Mouse (Mus musculus): ENCODE results near the gene Ppdpf. TPM values are rescaled to one million over a fixed set of nuclear protein-coding genes. Genes with fewer than 3 reads are reported as not detected.
A peak's percentile ranks its signal among the peaks of the same experiment; 100 is the strongest.

Gene Ppdpf
- total and polyA plus RNA-seq, 3 experiments = 47.5 to 81.2 (median 57.7) TPM

DNA sequence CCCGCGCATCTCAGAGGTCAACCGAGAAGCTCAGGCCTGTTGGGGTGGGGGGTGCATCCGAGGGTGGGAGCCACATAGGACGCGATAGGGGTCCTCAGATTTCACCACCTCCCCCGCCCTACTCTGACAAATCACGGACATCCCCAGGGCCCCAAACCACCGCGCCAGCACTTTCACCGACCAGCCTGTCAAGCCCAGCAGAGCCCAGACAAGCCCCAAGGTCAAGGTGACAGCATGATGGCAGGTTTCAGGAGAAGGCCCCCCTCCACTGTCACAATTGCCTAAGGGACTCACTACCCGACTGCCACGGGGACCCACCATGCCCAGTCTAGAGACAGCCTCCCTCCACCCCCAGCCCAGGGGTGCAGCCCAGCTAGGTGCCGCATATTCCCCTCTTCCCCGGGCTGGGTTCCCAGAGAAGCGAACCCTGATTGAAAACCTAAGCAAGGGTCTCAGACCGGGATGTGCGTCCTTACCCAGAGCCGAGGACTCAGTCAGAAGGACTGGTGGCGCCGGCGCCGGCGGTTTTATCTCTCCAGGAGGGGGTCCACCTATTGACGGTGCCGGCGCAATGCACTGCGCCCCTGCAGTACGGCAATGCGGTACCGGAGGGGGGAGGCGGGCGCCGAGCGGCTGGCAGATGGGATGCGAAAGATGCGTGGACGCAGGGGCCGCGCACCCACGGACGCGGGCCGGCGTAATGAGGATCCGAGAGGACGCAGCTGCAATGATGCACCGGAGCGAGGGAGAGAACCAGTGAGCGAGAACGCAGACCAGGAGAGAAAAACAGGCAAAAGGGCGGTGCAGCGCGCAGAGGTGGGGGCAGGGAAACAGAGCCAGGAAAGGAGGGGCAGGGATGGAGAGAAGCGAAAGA, 30.6 kb upstream of the Ppdpf start, which contains the start of gene Eef1a2:
Gene Eef1a2 (minus strand): TSS at position 767 of the 874 bp plus-strand sequence.
- 4% methylated on average over 55 of the region's 55 CpGs for WGBS
- Histone ChIP-seq H3K36me3 (ENCODE audit: control insufficient read depth, insufficient read depth, low read length) (peaks cover 5% of the 10 kb centered on the region; the same call in 1 of the 2 replicates), H3K4me1 (ENCODE audit: control insufficient read depth, insufficient read depth, low read length) (peaks cover 16% of the 10 kb centered on the region), H3K79me2 (replicated peaks; ENCODE audit: control insufficient read depth, insufficient read depth, low read length) (no peaks in the 10 kb centered on the region), H3K27ac (peak within 1 kb of the TSS; percentile 96), H3K27me3 (ENCODE audit: control insufficient read depth, insufficient read depth, low read length) (peaks cover 3% of the 10 kb centered on the region; the same call in 1 of the 2 replicates), H3K4me3 (peak within 1 kb of the TSS; percentile 61), H3K9ac (ENCODE audit: low read depth, low read length) (peak within 1 kb of the TSS; percentile 92)
- intact Hi-C loops (cut with DNase I) = loop anchor here (10.0 kb wide), 1 partner anchor 438 kb away; the partner anchor contains the start of genes Prpf6, Samd10 and Zfp512b
- TF ChIP-seq POLR2A (IDR thresholded peaks at IDR 0.05; ENCODE audit: insufficient read depth, low read depth, low read length) (peak; percentile 74), CTCF (IDR thresholded peaks at IDR 0.05) (peak; percentile 49), EP300 (IDR thresholded peaks at IDR 0.05; ENCODE audit: insufficient read depth, low read depth, low read length) (no peak)
- DNase-seq = peak; percentile 72 to 74

DNA sequence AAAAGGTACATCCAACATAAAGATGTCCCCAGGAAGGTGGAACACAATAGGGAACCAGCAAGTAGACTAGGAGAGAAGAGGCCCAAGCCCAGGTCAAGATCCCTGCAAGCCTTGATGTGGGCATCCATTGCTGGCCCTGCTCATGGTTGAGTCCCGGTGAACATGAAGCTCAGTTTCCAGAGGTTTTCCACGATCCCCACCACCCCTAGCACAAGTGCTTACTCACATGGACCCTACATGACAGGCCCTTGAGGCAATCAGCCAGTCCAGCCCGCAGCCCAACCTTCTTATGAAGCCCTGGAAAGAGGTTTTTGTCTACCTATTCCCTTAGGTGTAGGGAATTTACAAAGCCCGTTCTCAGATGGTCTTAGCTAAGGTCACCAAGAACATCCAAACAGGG, 29.9 kb upstream of the Ppdpf start:
- Histone ChIP-seq H3K27ac (peak overlapping the region; percentile 96), H3K4me1 (ENCODE audit: control insufficient read depth, insufficient read depth, low read length) (peaks cover 15% of the 10 kb centered on the region), H3K27me3 (ENCODE audit: control insufficient read depth, insufficient read depth, low read length) (peaks cover 3% of the 10 kb centered on the region; the same call in 1 of the 2 replicates), H3K36me3 (ENCODE audit: control insufficient read depth, insufficient read depth, low read length) (no peaks in the 10 kb centered on the region), H3K4me3 (peak overlapping the region; percentile 61), H3K79me2 (replicated peaks; ENCODE audit: control insufficient read depth, insufficient read depth, low read length) (no peaks in the 10 kb centered on the region), H3K9ac (ENCODE audit: low read depth, low read length) (no peak overlapping the region; the same call in 1 of the 2 replicates)
- TF ChIP-seq POLR2A (IDR thresholded peaks at IDR 0.05; ENCODE audit: insufficient read depth, low read depth, low read length) (no peak), CTCF (IDR thresholded peaks at IDR 0.05) (no peak), EP300 (IDR thresholded peaks at IDR 0.05; ENCODE audit: insufficient read depth, low read depth, low read length) (no peak)
- 68% methylated on average over 4 of the region's 4 CpGs for WGBS
- intact Hi-C loops (cut with DNase I) = loop anchor here (10.0 kb wide), 1 partner anchor 438 kb away; the partner anchor contains the start of genes Prpf6, Samd10 and Zfp512b
- peak; percentile 21 to 47 for DNase-seq

DNA sequence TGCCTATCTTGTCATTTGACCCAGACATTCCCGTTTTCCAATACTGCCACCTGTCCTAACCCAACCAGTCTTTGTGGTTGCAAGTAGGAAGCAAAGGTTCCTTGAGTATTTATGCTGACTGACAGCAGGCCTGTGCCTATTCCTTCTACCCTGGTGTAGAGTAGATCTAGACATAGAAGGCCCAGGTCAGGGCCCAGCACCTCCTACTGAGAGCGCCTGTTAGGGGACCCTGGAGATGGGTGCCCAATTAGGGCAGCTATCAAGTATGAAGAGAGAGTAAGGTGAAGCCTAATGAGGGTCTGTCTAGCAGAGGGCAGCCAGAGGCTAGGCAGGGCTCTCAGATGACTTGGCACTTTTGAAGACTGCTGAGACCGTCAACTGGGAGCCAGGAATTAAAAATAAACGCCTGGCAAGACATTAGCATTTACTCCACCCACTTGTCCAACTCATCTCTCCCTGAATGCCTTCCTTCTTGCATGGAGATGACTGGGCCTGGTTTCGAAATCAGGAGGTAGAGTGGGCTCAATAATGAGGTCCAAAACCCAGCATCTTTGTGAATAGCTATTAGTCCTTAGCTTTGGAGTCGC, 29.2 kb upstream of the Ppdpf start:
- H3K4me1 ChIP-seq (ENCODE audit: control insufficient read depth, insufficient read depth, low read length) = peaks cover 15% of the 10 kb centered on the region
- TF ChIP-seq EP300 (IDR thresholded peaks at IDR 0.05; ENCODE audit: insufficient read depth, low read depth, low read length) (no peak), POLR2A (IDR thresholded peaks at IDR 0.05; ENCODE audit: insufficient read depth, low read depth, low read length) (peak; percentile 46; the same call in 1 of the 2 replicates)
- intact Hi-C loops (cut with DNase I) = loop anchor here (10.0 kb wide), 1 partner anchor 437 kb away; the partner anchor contains the start of genes Prpf6, Samd10 and Zfp512b
- WGBS = 56% methylated on average over 6 of the region's 6 CpGs
- H3K36me3 ChIP-seq (ENCODE audit: control insufficient read depth, insufficient read depth, low read length) = no peaks in the 10 kb centered on the region
- H3K9ac ChIP-seq (ENCODE audit: low read depth, low read length) = no peak overlapping the region
- H3K79me2 ChIP-seq (replicated peaks; ENCODE audit: control insufficient read depth, insufficient read depth, low read length) = no peaks in the 10 kb centered on the region
- H3K27me3 ChIP-seq (ENCODE audit: control insufficient read depth, insufficient read depth, low read length) = peaks cover 3% of the 10 kb centered on the region; the same call in 1 of the 2 replicates
- peak; percentile 49 to 62 for DNase-seq
- H3K4me3 ChIP-seq = no peak overlapping the region; the same call in 1 of the 2 replicates
- peak overlapping the region; percentile 96 for H3K27ac ChIP-seq

DNA sequence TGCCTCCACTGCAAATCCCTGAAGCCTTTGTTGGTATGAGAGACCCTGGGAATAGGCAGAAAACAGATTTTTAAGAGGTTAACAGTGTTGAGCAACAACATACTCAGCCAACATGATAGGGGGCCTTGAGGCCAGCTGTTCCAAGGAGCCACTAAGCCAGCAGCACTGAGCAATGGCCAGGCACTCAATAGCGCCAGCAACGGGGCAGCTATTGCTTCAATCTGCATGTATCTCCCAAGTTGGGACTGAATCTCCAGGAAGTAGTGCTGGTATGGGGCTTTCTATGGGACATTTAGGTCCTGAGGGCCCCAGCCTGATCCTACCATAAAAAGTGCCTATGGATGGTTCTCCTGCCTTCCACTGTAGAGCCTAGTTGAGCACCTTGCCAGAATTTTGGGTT, 28.6 kb upstream of the Ppdpf start:
- intact Hi-C loops (cut with DNase I) = loop anchor here (10.0 kb wide), 1 partner anchor 436 kb away; the partner anchor contains the start of genes Prpf6, Samd10 and Zfp512b
- Histone ChIP-seq H3K27me3 (ENCODE audit: control insufficient read depth, insufficient read depth, low read length) (peaks cover 3% of the 10 kb centered on the region; the same call in 1 of the 2 replicates), H3K27ac (peak overlapping the region; percentile 96), H3K79me2 (replicated peaks; ENCODE audit: control insufficient read depth, insufficient read depth, low read length) (no peaks in the 10 kb centered on the region), H3K36me3 (ENCODE audit: control insufficient read depth, insufficient read depth, low read length) (no peaks in the 10 kb centered on the region), H3K9ac (ENCODE audit: low read depth, low read length) (no peak overlapping the region), H3K4me1 (ENCODE audit: control insufficient read depth, insufficient read depth, low read length) (peaks cover 15% of the 10 kb centered on the region), H3K4me3 (no peak overlapping the region)
- no peak for TF ChIP-seq EP300 (IDR thresholded peaks at IDR 0.05; ENCODE audit: insufficient read depth, low read depth, low read length)
- peak; percentile 61 to 65 for DNase-seq
- WGBS = 69% methylated on average over 2 of the region's 2 CpGs

DNA sequence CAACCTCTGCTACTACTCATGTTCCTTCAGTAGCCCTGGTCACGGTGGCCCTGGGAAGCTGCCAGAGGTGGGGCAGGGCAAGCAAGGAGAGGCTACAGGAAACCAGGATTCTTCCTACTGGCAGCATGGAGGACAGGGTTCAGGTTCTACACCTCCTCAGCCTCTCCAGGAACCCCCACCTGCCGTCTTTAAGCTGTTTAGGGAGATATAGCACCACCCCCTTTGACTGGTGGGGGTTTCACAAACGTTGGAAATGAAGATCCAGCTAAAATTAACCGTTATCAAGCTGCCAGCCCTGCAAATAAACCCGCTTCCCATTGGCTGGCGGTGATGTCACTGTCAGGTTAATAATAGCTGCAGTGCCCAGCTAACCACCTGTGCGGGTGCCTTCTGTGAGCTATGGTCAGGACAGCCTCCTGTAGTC, 27.9 kb upstream of the Ppdpf start:
- no peak overlapping the region for H3K4me3 ChIP-seq
- peak overlapping the region; percentile 96 for H3K27ac ChIP-seq
- peak overlapping the region; percentile 66 for H3K9ac ChIP-seq (ENCODE audit: low read depth, low read length)
- H3K4me1 ChIP-seq (ENCODE audit: control insufficient read depth, insufficient read depth, low read length) = peaks cover 13% of the 10 kb centered on the region
- peak; percentile 58 to 73 for DNase-seq
- TF ChIP-seq EP300 (IDR thresholded peaks at IDR 0.05; ENCODE audit: insufficient read depth, low read depth, low read length) = no peak
- peak; percentile 40 for TF ChIP-seq POLR2A (IDR thresholded peaks at IDR 0.05; ENCODE audit: insufficient read depth, low read depth, low read length)
- TF ChIP-seq CTCF (IDR thresholded peaks at IDR 0.05) = no peak
- H3K27me3 ChIP-seq (ENCODE audit: control insufficient read depth, insufficient read depth, low read length) = peaks cover 3% of the 10 kb centered on the region; the same call in 1 of the 2 replicates
- H3K36me3 ChIP-seq (ENCODE audit: control insufficient read depth, insufficient read depth, low read length) = no peaks in the 10 kb centered on the region
- intact Hi-C loops (cut with DNase I) = loop anchor here (10.0 kb wide), 1 partner anchor 436 kb away; the partner anchor contains the start of genes Prpf6, Samd10 and Zfp512b
- no peaks in the 10 kb centered on the region for H3K79me2 ChIP-seq (replicated peaks; ENCODE audit: control insufficient read depth, insufficient read depth, low read length)
- WGBS = 34% methylated on average over 7 of the region's 7 CpGs

Measured in heart, adult 2 months (tissue).